Mouse (Mus musculus) lung, postnatal 0 days (tissue): ENCODE data around the gene Tada2a.

Experiments
- CTCF ChIP-seq: IDR thresholded peaks from 2 replicates; pipeline ENCODE4 v1.5.1; 2016; ENCODE audit warnings: antibody characterized with exemption, mild to moderate bottlenecking
- EP300 ChIP-seq: IDR thresholded peaks from 2 replicates; pipeline ENCODE4 v1.6.1; 2016; ENCODE audit warnings: antibody characterized with exemption, mild to moderate bottlenecking, control low read depth

- TF ChIP-seq CTCF = no peak
- TF ChIP-seq EP300 = no peak
These were observed 27.3 kb upstream of the Tada2a start for GRCm38 (mm10) chr11:84156535-84157262.
